Mouse (Mus musculus) urinary bladder, postnatal 36 days (tissue): ENCODE data around the gene Gpr141.
"Not testable (repeated sequence)": the region's sequence is repeated elsewhere in the genome, so short reads cannot be mapped to it uniquely, and the experiment has no call there.

ENCODE experiments used
- DNase-seq, 2 experiments: peaks; one replicate each; pipeline ENCODE4 v3.0.0; 2022; ENCODE audit warnings: low spot score in 2 of 2, mixed read lengths in 1 of 2

Gpr141 gene

GRCm38 (mm10) chr13:19824071-19824470 is at the start of gene Gpr141:
Gene Gpr141 (minus strand): TSS chr13:19824257.
- DNase-seq: no peak

- no peak for DNase-seq
These were observed 40.2 kb upstream of the Gpr141 start for GRCm38 (mm10) chr13:19864241-19864640.

GRCm38 (mm10) chr13:19854629-19855333 is 30.7 kb upstream of the Gpr141 start:
- DNase-seq: no peak

- DNase-seq: no peak
These were observed 30.0 kb upstream of the Gpr141 start for GRCm38 (mm10) chr13:19854049-19854448.

- no peak for DNase-seq
These were observed 19.4 kb upstream of the Gpr141 start for GRCm38 (mm10) chr13:19843448-19843847.

- DNase-seq: no peak
These were observed 18.6 kb upstream of the Gpr141 start for GRCm38 (mm10) chr13:19842707-19843106.

GRCm38 (mm10) chr13:19841615-19842014 is 17.6 kb upstream of the Gpr141 start:
- DNase-seq: no peak

- DNase-seq: no peak
These were observed 16.1 kb upstream of the Gpr141 start for GRCm38 (mm10) chr13:19840206-19840605.

- DNase-seq: no peak
These were observed 6.5 kb upstream of the Gpr141 start for GRCm38 (mm10) chr13:19830560-19830959.

GRCm38 (mm10) chr13:19828095-19828494 is 4.0 kb upstream of the Gpr141 start:
- no peak for DNase-seq

- DNase-seq: no peak
These were observed 2.4 kb downstream of the Gpr141 start for GRCm38 (mm10) chr13:19821639-19822038.

- DNase-seq: no peak
These were observed 4.1 kb downstream of the Gpr141 start for GRCm38 (mm10) chr13:19819926-19820325.

GRCm38 (mm10) chr13:19819243-19819642 is 4.8 kb downstream of the Gpr141 start:
- DNase-seq: no peak

GRCm38 (mm10) chr13:19794942-19795341 is 29.1 kb downstream of the Gpr141 start:
- no peak for DNase-seq

- DNase-seq: no peak
These were observed 29.6 kb downstream of the Gpr141 start for GRCm38 (mm10) chr13:19794486-19794885.

GRCm38 (mm10) chr13:19793761-19794160 is 30.3 kb downstream of the Gpr141 start:
- no peak for DNase-seq

- DNase-seq: not testable (repeated sequence)
These were observed 36.1 kb downstream of the Gpr141 start for GRCm38 (mm10) chr13:19787946-19788345.

GRCm38 (mm10) chr13:19770163-19770562 is 53.9 kb downstream of the Gpr141 start:
- no peak for DNase-seq

- DNase-seq: no peak
These were observed 56.9 kb downstream of the Gpr141 start for GRCm38 (mm10) chr13:19767202-19767601.

- no peak for DNase-seq
These were observed 59.8 kb downstream of the Gpr141 start for GRCm38 (mm10) chr13:19764276-19764675.

- no peak for DNase-seq
These were observed 60.8 kb downstream of the Gpr141 start for GRCm38 (mm10) chr13:19763211-19763610.

- no peak for DNase-seq
These were observed 78.3 kb downstream of the Gpr141 start for GRCm38 (mm10) chr13:19745741-19746140.

GRCm38 (mm10) chr13:19744536-19744935 is 79.5 kb downstream of the Gpr141 start:
- no peak for DNase-seq

GRCm38 (mm10) chr13:19734597-19734996 is 89.5 kb downstream of the Gpr141 start:
- no peak for DNase-seq
